Mouse (Mus musculus): Measurements from ENCODE around the gene Zfp941. TPM values are rescaled to one million over a fixed set of nuclear protein-coding genes. Genes with fewer than 3 reads are reported as not detected.
"Not testable (repeated sequence)": the region's sequence is repeated elsewhere in the genome, so short reads cannot be mapped to it uniquely, and the experiment has no call there.

Zfp941 gene
- polyA plus RNA-seq, 1 experiment from 2014 or later = 21.5 TPM

DNA sequence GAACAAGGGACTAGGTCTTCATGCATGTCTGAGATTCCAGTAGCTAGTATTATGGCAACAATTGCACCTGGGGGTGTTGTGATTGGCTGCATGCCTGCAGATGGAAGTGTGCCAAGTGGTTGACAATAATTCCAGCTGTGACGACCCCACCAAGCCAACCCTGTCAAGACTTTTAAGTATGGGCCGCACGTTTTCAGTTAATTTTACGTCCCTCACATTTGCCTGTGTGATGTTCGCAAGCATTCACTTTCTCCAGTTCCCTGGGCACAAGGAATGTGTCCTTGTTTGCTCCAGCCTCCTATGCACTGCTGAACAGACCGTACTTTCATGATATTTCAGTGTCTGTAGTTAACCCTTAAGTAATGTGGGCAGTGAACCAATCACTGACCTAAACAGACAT, 19.3 kb downstream of the Zfp941 start:
- H3K4me3 ChIP-seq = no peak overlapping the region
- no peak for ATAC-seq (ENCODE audit: low read depth)
- no peak overlapping the region for H3K9ac ChIP-seq
- peaks cover 6% of the 10 kb centered on the region for H3K36me3 ChIP-seq
- H3K4me1 ChIP-seq (replicated peaks) = no peaks in the 10 kb centered on the region
- no peak overlapping the region for H3K27ac ChIP-seq (replicated peaks)
- H3K9me3 ChIP-seq = no peaks in the 10 kb centered on the region
- WGBS = 61% methylated on average over 6 of the region's 6 CpGs
- H3K4me2 ChIP-seq = no peak overlapping the region
- no peaks in the 10 kb centered on the region for H3K27me3 ChIP-seq

DNA sequence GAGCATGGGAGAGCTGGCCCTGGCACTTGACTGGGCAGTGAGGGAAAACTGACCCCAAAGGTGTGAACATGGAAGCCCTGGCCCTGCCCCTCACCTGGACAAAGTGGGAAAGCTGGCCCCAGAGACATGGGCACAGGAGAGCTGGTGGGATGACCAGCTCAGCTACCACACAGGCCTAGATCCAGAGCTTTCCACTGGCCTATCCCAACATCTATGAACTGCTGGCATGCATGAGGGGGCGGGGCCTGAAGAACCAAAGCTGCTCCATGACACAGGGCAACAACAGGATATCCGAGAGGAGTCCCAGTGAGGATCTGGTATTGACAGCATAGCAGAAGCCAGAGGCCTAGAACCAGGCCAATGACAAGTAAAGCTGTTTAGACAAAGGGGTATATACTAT, 23.8 kb downstream of the Zfp941 start:
- Histone ChIP-seq H3K27ac (replicated peaks) (no peak overlapping the region), H3K27me3 (no peaks in the 10 kb centered on the region), H3K9ac (no peak overlapping the region), H3K36me3 (no peaks in the 10 kb centered on the region), H3K4me1 (replicated peaks) (no peaks in the 10 kb centered on the region), H3K4me3 (no peak overlapping the region), H3K9me3 (no peaks in the 10 kb centered on the region), H3K4me2 (no peak overlapping the region)
- 64% methylated on average over 2 of the region's 2 CpGs for WGBS
- no peak for ATAC-seq (ENCODE audit: low read depth)

- no peak for ATAC-seq (ENCODE audit: low read depth)
- 86% methylated on average over 3 of the region's 3 CpGs for WGBS
- H3K4me2 ChIP-seq = no peak overlapping the region
- no peaks in the 10 kb centered on the region for H3K36me3 ChIP-seq
- H3K4me1 ChIP-seq (replicated peaks) = no peaks in the 10 kb centered on the region
- no peak overlapping the region for H3K4me3 ChIP-seq
- no peak overlapping the region for H3K9ac ChIP-seq
- H3K27me3 ChIP-seq = no peaks in the 10 kb centered on the region
- no peak overlapping the region for H3K27ac ChIP-seq (replicated peaks)
- H3K9me3 ChIP-seq = no peaks in the 10 kb centered on the region
Measured at GRCm38 (mm10) chr7:140797619-140798018, 24.4 kb downstream of the Zfp941 start.

- 72% methylated on average over 4 of the region's 4 CpGs for WGBS
- ATAC-seq (ENCODE audit: low read depth) = no peak
- H3K36me3 ChIP-seq = no peaks in the 10 kb centered on the region
- H3K9ac ChIP-seq = no peak overlapping the region
- no peaks in the 10 kb centered on the region for H3K27me3 ChIP-seq
- H3K9me3 ChIP-seq = no peaks in the 10 kb centered on the region
- H3K4me3 ChIP-seq = no peak overlapping the region
- H3K4me1 ChIP-seq (replicated peaks) = no peaks in the 10 kb centered on the region
- H3K27ac ChIP-seq (replicated peaks) = no peak overlapping the region
- no peak overlapping the region for H3K4me2 ChIP-seq
Measured at GRCm38 (mm10) chr7:140793541-140793940, 28.4 kb downstream of the Zfp941 start.

DNA sequence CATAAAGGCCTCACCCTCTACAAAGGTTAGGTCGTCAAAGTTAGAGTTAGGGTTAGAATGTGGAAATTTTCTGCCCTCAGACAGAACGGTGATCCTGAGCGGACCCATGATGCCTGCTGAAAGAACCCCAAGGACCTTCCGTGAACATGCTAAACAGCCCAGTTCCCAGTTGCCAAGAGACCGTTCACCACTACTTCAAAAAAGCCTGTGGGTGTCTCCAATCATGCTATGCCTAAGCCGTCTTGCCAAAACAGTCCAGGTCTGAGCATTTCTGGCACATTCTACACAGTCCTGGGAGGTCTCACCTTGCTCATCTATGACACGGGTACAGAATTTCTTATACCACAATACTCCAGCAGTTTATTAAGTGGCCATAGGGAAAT, 33.9 kb downstream of the Zfp941 start:
- no peaks in the 10 kb centered on the region for H3K4me1 ChIP-seq (replicated peaks)
- H3K9ac ChIP-seq = no peak overlapping the region
- H3K27ac ChIP-seq (replicated peaks) = no peak overlapping the region
- no peak overlapping the region for H3K4me2 ChIP-seq
- H3K9me3 ChIP-seq = no peaks in the 10 kb centered on the region
- no peaks in the 10 kb centered on the region for H3K27me3 ChIP-seq
- no peaks in the 10 kb centered on the region for H3K36me3 ChIP-seq
- WGBS = 89% methylated on average over 7 of the region's 7 CpGs
- no peak overlapping the region for H3K4me3 ChIP-seq
- no peak for ATAC-seq (ENCODE audit: low read depth)

DNA sequence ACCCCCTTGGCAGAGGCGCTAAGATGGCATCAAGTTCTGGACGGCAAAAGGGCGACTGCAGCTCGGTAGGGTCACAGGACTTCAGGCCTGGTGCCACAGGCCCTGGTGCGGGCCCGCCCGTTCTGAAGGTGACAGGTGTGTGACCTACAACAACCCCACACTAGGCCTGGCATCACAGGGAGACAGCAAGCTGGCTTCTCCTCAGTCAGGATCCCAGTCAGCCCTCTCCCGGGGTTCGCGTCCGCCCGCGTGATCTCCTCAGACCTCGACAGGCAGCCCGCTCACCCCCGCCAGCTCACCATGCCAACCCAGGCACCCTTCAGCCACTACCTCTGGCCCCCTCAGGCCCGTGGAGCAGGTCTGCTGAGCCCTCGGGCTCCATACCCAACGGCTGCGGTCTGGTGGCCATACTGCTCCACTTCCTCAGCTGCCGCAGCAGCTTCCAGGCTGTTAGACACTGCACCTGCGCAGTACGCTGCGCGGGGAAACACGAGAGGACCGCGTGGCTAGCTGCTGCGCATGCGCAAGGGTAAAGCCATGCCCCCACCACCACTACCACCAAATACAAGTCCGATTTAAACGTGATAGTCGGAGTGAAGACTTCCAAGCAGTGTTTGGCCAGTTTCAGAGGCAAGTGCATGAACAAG, 34.4 kb downstream of the Zfp941 start, which contains the start of gene Syce1:
Gene Syce1 (minus strand): TSS at position 447 of the 647 bp plus-strand sequence.
- H3K27me3 ChIP-seq = no peaks in the 10 kb centered on the region
- no peak within 1 kb of the TSS for H3K9ac ChIP-seq
- WGBS = 87% methylated on average over 33 of the region's 33 CpGs
- H3K9me3 ChIP-seq = no peaks in the 10 kb centered on the region
- H3K36me3 ChIP-seq = no peaks in the 10 kb centered on the region
- H3K27ac ChIP-seq (replicated peaks) = no peak within 1 kb of the TSS
- H3K4me1 ChIP-seq (replicated peaks) = no peaks in the 10 kb centered on the region
- no peak within 1 kb of the TSS for H3K4me3 ChIP-seq
- ATAC-seq (ENCODE audit: low read depth) = no peak
- no peak within 1 kb of the TSS for H3K4me2 ChIP-seq

GRCm38 (mm10) chr7:140780548-140780947, 41.4 kb downstream of the Zfp941 start:
- WGBS = 87% methylated on average over 4 of the region's 4 CpGs

DNA sequence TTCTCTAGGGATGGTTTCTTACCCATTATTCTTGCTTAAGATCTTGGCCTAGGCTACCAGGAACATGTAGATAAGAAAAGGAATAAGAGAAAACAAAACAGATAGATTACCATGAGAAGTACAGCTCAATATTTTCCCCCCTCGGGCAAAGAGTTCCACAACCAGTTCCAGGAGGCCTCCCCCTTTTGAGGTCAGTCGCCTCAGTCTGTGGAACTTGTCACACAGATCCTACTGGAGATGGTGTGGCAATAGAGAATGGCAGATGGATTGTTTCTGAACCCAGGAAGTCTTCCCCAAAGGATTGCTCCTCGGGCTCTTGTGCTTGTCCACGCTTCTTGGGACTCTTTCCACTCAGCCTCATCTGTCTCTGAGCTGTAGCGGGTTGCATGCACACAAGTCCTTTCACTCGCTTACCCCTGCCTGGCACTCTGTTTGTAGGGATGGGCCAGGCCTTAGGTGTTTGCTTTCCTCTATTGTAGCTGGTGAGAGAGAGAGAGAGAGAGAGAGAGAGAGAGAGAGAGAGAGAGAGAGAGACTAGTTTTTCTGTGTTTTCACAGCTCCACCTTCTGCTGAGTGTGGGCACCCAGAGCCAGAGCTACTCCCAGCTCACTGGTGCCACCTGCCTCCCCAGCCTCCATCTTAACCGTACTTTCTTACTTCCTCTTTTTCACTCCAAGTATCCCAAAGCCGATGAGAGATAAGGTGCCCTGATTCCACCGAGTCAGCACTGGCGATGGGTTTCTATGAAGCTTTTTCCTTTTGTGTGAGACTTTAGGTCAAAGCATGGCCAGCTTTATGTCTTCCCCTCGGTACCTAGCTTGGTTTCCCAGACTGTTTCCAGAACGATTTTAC, 55.9 kb downstream of the Zfp941 start:
- no peaks in the 10 kb centered on the region for H3K4me1 ChIP-seq (replicated peaks)
- WGBS = 79% methylated on average over 12 of the region's 12 CpGs
- no peak overlapping the region for H3K4me3 ChIP-seq
- H3K9ac ChIP-seq = no peak overlapping the region
- no peaks in the 10 kb centered on the region for H3K9me3 ChIP-seq
- H3K36me3 ChIP-seq = no peaks in the 10 kb centered on the region
- no peak for ATAC-seq (ENCODE audit: low read depth)
- H3K27ac ChIP-seq (replicated peaks) = no peak overlapping the region
- H3K4me2 ChIP-seq = no peak overlapping the region
- H3K27me3 ChIP-seq = no peaks in the 10 kb centered on the region

More at GRCm38 (mm10) chr7:140780548-140780947, 41.4 kb downstream of the Zfp941 start:
- H3K9ac ChIP-seq = no peak overlapping the region
- no peaks in the 10 kb centered on the region for H3K27me3 ChIP-seq
- no peaks in the 10 kb centered on the region for H3K4me1 ChIP-seq (replicated peaks)
- no peak overlapping the region for H3K27ac ChIP-seq (replicated peaks)
- H3K9me3 ChIP-seq = no peaks in the 10 kb centered on the region
- H3K36me3 ChIP-seq = no peaks in the 10 kb centered on the region
- no peak for ATAC-seq (ENCODE audit: low read depth)
- H3K4me3 ChIP-seq = no peak overlapping the region
- no peak overlapping the region for H3K4me2 ChIP-seq

GRCm38 (mm10) chr7:140765391-140765790, 56.6 kb downstream of the Zfp941 start:
- H3K4me2 ChIP-seq; ATAC-seq (ENCODE audit: low read depth): not testable (repeated sequence)
- WGBS = 74% methylated on average over 1 of the region's 1 CpGs

GRCm38 (mm10) chr7:140763447-140764020, 58.4 kb downstream of the Zfp941 start, which contains the start of gene Cyp2e1:
TSS of gene Cyp2e1 (plus strand) at chr7:140763739.
- 78% methylated on average over 7 of the region's 7 CpGs for WGBS
- no peak within 1 kb of the TSS for H3K4me3 ChIP-seq
- H3K27ac ChIP-seq (replicated peaks) = no peak within 1 kb of the TSS
- no peaks in the 10 kb centered on the region for H3K9me3 ChIP-seq
- H3K4me2 ChIP-seq = no peak within 1 kb of the TSS
- no peaks in the 10 kb centered on the region for H3K27me3 ChIP-seq
- ATAC-seq (ENCODE audit: low read depth) = no peak
- no peaks in the 10 kb centered on the region for H3K36me3 ChIP-seq
- no peaks in the 10 kb centered on the region for H3K4me1 ChIP-seq (replicated peaks)
- H3K9ac ChIP-seq = no peak within 1 kb of the TSS

More at GRCm38 (mm10) chr7:140765391-140765790, 56.6 kb downstream of the Zfp941 start:
- not testable (repeated sequence) for H3K4me1 ChIP-seq (replicated peaks); H3K4me3 ChIP-seq; H3K9ac ChIP-seq; H3K9me3 ChIP-seq; H3K36me3 ChIP-seq; H3K27me3 ChIP-seq; H3K27ac ChIP-seq (replicated peaks)

DNA sequence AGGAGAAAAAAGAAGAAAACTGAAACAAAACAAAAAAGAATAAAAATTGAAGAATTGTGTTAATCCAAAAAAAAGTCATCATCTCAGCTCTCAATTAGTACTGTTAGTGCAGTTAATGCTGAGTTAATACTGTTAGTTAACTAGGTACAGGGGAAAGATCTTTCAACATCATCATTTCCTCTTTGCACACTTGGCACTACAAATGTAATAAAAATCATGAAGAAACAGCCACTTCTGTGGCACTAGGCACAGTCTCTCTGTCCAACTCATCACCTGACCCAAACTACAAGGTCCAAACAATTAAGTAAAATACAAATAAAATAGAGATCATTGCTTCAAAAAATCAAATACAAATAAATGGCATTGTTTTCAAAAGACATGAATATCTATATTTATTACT, 61.3 kb downstream of the Zfp941 start:
- ATAC-seq (ENCODE audit: low read depth) = no peak
- no peak overlapping the region for H3K4me2 ChIP-seq

More for the DNA sequence above, 61.3 kb downstream of the Zfp941 start:
- H3K4me3 ChIP-seq = no peak overlapping the region
- no peaks in the 10 kb centered on the region for H3K9me3 ChIP-seq
- H3K36me3 ChIP-seq = no peaks in the 10 kb centered on the region
- no peak overlapping the region for H3K9ac ChIP-seq
- no peaks in the 10 kb centered on the region for H3K4me1 ChIP-seq (replicated peaks)
- H3K27me3 ChIP-seq = no peaks in the 10 kb centered on the region
- H3K27ac ChIP-seq (replicated peaks) = no peak overlapping the region
